Mouse (Mus musculus) lung, postnatal 0 days (tissue): ENCODE measurements around the gene Slc35f6. TPM values are rescaled to one million over a fixed set of nuclear protein-coding genes. Genes with fewer than 3 reads are reported as not detected.
"Not testable (repeated sequence)": the region's sequence is repeated elsewhere in the genome, so short reads cannot be mapped to it uniquely, and the experiment has no call there.

Source experiments
- ATAC-seq: fragments of 200-750 bp; cut with Nextera tagmentation; 2 replicates; pipeline ENCODE4 v1.8.0; 2017; ENCODE audit warnings: moderate library complexity
- DNase-seq: peaks from one replicate; pipeline ENCODE4 v3.0.0-alpha.2; 2016; ENCODE audit warnings: low spot score
- H3K27ac ChIP-seq: fragments of 300-500 bp; sonication (generic); 2 replicates; pipeline ENCODE4 v1.5.1; 2014; ENCODE audit warnings: antibody characterized with exemption, mild to moderate bottlenecking, low read length, mixed read lengths
- H3K27me3 ChIP-seq: fragments of 300-500 bp; sonication (generic); replicated peaks from 2 replicates; pipeline ENCODE4 v1.6.1; 2014; ENCODE audit warnings: low read length, mixed read lengths; ENCODE audit not compliant: insufficient read depth
- H3K36me3 ChIP-seq: fragments of 300-500 bp; sonication (generic); 2 replicates; pipeline ENCODE4 v1.6.1; 2014; ENCODE audit warnings: low read length, mixed read lengths; ENCODE audit not compliant: insufficient read depth
- H3K4me1 ChIP-seq: fragments of 300-500 bp; sonication (generic); 2 replicates; pipeline ENCODE4 v1.6.1; 2014; ENCODE audit warnings: antibody characterized with exemption, low read depth, low read length, mixed read lengths; ENCODE audit not compliant: insufficient read depth
- H3K4me2 ChIP-seq: fragments of 300-500 bp; sonication (generic); replicated peaks from 2 replicates; pipeline ENCODE4 v1.6.1; 2014; ENCODE audit warnings: low read depth, mild to moderate bottlenecking, low read length, moderate library complexity, mixed read lengths
- H3K4me3 ChIP-seq: fragments of 300-500 bp; sonication (generic); 2 replicates; pipeline ENCODE4 v1.5.1; 2014; ENCODE audit warnings: low read depth, low read length
- H3K9ac ChIP-seq: fragments of 300-500 bp; sonication (generic); replicated peaks from 2 replicates; pipeline ENCODE4 v1.6.1; 2014; ENCODE audit warnings: low read depth, mild to moderate bottlenecking
- H3K9me3 ChIP-seq: fragments of 300-500 bp; sonication (generic); 2 replicates; pipeline ENCODE4 v1.6.1; 2016; ENCODE audit warnings: low read length, mixed read lengths
- CTCF ChIP-seq: IDR thresholded peaks from 2 replicates; pipeline ENCODE4 v1.5.1; 2016; ENCODE audit warnings: antibody characterized with exemption, mild to moderate bottlenecking
- EP300 ChIP-seq: IDR thresholded peaks from 2 replicates; pipeline ENCODE4 v1.6.1; 2016; ENCODE audit warnings: antibody characterized with exemption, mild to moderate bottlenecking, control low read depth
- WGBS: fragments of 180-500 bp; shearing (Covaris S2); extraction: QIAGEN DNeasy Blood & Tissue Kit; methylation state at CpG from one replicate; pipeline ENCODE4 v1.1.7; 2014; 5-methylcytosine and 5-hydroxymethylcytosine counted together
- polyA plus RNA-seq: library from polyadenylated mRNA; unstranded; fragments of >200 nt; fragmentation: Nextera tagmentation; extraction: Ambion mirVana; gene quantifications from 2 replicates; pipeline ENCODE4 v1.2.1, GENCODE M21; 2015

Slc35f6 gene
- polyA plus RNA-seq, 1 experiment from 2014 or later = 34.5 TPM

DNA sequence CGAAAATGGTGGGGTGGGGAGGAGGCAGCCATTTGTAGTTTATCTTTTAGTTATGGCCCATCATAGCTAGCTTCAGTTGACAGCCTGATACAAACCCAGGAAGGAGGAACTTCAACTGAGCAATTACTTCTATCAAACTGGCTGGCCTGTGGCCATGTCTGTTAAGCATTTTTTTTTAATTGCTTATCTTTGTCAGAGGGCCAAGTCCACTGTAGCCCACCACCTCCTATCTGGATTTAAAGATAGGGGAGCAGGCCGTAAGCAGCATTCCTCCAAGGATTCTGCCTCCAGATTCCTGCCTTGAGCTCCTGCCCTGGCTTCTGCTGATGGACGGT, 21.7 kb downstream of the Slc35f6 start:
- H3K9me3 ChIP-seq = no peaks in the 10 kb centered on the region
- H3K36me3 ChIP-seq = no peaks in the 10 kb centered on the region
- DNase-seq (no peak), ATAC-seq (no peak)
- H3K9ac ChIP-seq = no peak overlapping the region
- 79% methylated on average over 3 of the region's 3 CpGs for WGBS
- no peaks in the 10 kb centered on the region for H3K27me3 ChIP-seq
- H3K27ac ChIP-seq = no peak overlapping the region
- no peak for TF ChIP-seq EP300
- TF ChIP-seq CTCF = no peak
- H3K4me2 ChIP-seq = no peak overlapping the region
- H3K4me1 ChIP-seq = no peaks in the 10 kb centered on the region
- no peak overlapping the region for H3K4me3 ChIP-seq

GRCm38 (mm10) chr5:30670091-30670490, 22.4 kb downstream of the Slc35f6 start:
- DNase-seq (no peak), ATAC-seq (no peak)
- Histone ChIP-seq H3K27me3 (no peaks in the 10 kb centered on the region), H3K4me2 (no peak overlapping the region), H3K4me3 (no peak overlapping the region), H3K9ac (no peak overlapping the region), H3K9me3 (no peaks in the 10 kb centered on the region), H3K4me1 (no peaks in the 10 kb centered on the region), H3K27ac (no peak overlapping the region), H3K36me3 (0 out of 2 replicates have a peak, but pooled peaks cover 3% of the 10 kb centered on the region)
- TF ChIP-seq EP300 (no peak), CTCF (no peak)
- WGBS = 81% methylated on average over 7 of the region's 7 CpGs

DNA sequence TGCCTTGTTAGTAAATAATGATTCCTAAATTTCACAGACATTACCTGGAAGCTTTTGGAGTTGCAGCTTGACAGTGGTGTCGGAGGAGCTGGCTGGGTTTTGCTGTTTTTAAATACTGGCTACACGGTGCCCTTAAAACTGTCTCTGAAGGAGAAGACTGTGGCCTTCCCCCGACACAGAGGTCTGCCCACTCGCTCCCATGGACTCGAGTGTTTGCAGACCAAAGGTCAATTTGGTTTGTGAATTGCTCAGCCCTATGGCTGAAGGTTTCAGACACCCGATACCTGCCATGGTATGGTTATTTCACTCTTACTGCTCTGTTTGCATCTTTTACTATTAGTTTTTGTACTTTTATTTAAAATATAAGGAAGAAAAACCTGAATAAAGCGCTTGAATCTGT, 26.3 kb downstream of the Slc35f6 start:
- H3K9me3 ChIP-seq = no peaks in the 10 kb centered on the region
- 0 out of 2 replicates have a peak, but pooled peaks cover 3% of the 10 kb centered on the region for H3K36me3 ChIP-seq
- H3K9ac ChIP-seq = no peak overlapping the region
- TF ChIP-seq EP300 = no peak
- no peak for TF ChIP-seq CTCF
- no peak overlapping the region for H3K4me3 ChIP-seq
- H3K4me1 ChIP-seq = no peaks in the 10 kb centered on the region
- H3K27ac ChIP-seq = no peak overlapping the region
- DNase-seq (no peak), ATAC-seq (no peak)
- H3K27me3 ChIP-seq = no peaks in the 10 kb centered on the region
- H3K4me2 ChIP-seq = no peak overlapping the region
- WGBS = 62% methylated on average over 7 of the region's 7 CpGs

DNA sequence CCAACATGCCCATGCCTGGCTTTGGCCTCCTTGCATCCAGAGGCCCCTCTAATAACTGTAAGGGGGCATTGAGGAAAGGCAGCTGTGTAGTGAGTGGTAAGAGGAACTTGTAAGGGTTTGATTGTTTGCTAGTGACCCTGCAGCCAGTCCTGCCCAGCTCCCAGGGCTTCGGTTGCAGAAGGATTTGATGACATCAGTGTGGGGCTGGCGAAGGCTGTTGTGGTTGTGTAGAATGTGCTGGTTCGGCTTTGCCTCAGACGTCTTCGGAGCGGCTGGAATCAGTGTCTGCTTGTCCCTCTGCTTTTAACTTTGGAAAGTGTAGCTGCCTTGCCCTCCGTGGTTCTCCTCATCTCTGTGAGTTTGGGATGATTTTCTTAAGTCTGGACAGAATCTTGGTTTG, 29.1 kb downstream of the Slc35f6 start:
- Histone ChIP-seq H3K27me3 (no peaks in the 10 kb centered on the region), H3K9ac (no peak overlapping the region), H3K9me3 (no peaks in the 10 kb centered on the region), H3K36me3 (0 out of 2 replicates have a peak, but pooled peaks cover 3% of the 10 kb centered on the region), H3K4me3 (no peak overlapping the region), H3K4me1 (no peaks in the 10 kb centered on the region), H3K4me2 (no peak overlapping the region), H3K27ac (no peak overlapping the region)
- no peak for ATAC-seq
- no peak for DNase-seq
- 86% methylated on average over 7 of the region's 7 CpGs for WGBS
- TF ChIP-seq CTCF (no peak), EP300 (no peak)

DNA sequence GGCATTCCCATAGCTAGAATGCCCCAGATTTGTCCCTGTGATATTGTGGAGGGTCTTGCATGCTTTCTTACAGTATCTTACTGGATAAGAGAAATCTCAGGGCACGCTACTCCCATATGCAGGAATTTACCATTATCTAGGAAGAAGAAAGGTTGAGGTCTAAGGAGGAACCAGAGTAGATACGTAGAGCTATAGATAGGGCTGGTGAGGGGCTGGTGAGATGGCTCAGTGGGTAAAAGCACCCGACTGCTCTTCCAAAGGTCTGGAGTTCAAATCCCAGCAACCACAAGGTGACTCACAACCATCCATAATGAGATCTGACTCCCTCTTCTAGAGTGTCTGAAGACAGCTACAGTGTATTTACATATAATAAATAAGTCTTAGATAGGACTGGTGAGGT, 30.3 kb downstream of the Slc35f6 start:
- H3K36me3 ChIP-seq, H3K27me3 ChIP-seq, H3K27ac ChIP-seq, DNase-seq, ATAC-seq, H3K9me3 ChIP-seq, H3K4me1 ChIP-seq, H3K9ac ChIP-seq, H3K4me2 ChIP-seq, H3K4me3 ChIP-seq: not testable (repeated sequence)
- 89% methylated on average over 3 of the region's 3 CpGs for WGBS

GRCm38 (mm10) chr5:30678722-30679296, 31.1 kb downstream of the Slc35f6 start:
- H3K27ac ChIP-seq = no peak overlapping the region
- TF ChIP-seq EP300 (no peak), CTCF (no peak)
- H3K4me1 ChIP-seq = no peaks in the 10 kb centered on the region
- no peak overlapping the region for H3K4me3 ChIP-seq
- 94% methylated on average over 4 of the region's 4 CpGs for WGBS
- DNase-seq (no peak), ATAC-seq (no peak)
- H3K4me2 ChIP-seq = no peak overlapping the region
- no peaks in the 10 kb centered on the region for H3K9me3 ChIP-seq
- 0 out of 2 replicates have a peak, but pooled peaks cover 3% of the 10 kb centered on the region for H3K36me3 ChIP-seq
- H3K27me3 ChIP-seq = no peaks in the 10 kb centered on the region
- H3K9ac ChIP-seq = no peak overlapping the region

DNA sequence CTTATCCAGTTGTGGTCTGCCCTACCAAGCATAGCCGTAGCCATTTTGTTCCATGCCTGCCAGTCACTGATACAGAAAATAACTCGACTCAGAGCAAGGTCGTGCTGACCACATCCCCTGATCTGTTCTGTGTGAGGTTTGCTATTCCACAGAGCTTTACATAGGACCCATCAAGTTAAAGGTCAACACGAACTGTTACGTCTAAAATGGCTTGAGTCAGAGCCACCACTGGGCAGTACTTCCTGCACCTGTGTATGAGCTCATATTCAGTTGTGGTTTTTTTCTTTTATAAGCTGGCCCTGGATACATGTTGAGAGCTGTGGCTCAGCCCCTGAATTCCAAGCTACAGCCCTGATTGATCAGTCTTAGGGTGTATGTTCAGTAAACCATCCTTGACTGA, 31.9 kb downstream of the Slc35f6 start:
- no peak for ATAC-seq
- Histone ChIP-seq H3K27ac (no peak overlapping the region), H3K9me3 (no peaks in the 10 kb centered on the region), H3K9ac (no peak overlapping the region), H3K36me3 (0 out of 2 replicates have a peak, but pooled peaks cover 3% of the 10 kb centered on the region), H3K4me3 (no peak overlapping the region), H3K4me2 (no peak overlapping the region), H3K27me3 (no peaks in the 10 kb centered on the region), H3K4me1 (no peaks in the 10 kb centered on the region)
- 70% methylated on average over 5 of the region's 5 CpGs for WGBS
- TF ChIP-seq CTCF (no peak), EP300 (no peak)
- DNase-seq = no peak
